Mouse (Mus musculus): Measurements from ENCODE around the gene Cmtm8. TPM values are rescaled to one million over a fixed set of nuclear protein-coding genes. Genes with fewer than 3 reads are reported as not detected.

The Cmtm8 gene
- total RNA-seq, 2 experiments from 2014 or later, result 1.5 to 1.9 TPM

- DNase-seq (ENCODE audit: low spot score in 2 of 2), result no peak
These were observed 56.2 kb downstream of the Cmtm8 start for GRCm38 (mm10) chr9:114787716-114788115.

- DNase-seq (ENCODE audit: low spot score in 2 of 2), result no peak
These were observed 56.8 kb downstream of the Cmtm8 start for GRCm38 (mm10) chr9:114787134-114787533.

- no peak for DNase-seq (ENCODE audit: low spot score in 2 of 2)
These were observed 58.4 kb downstream of the Cmtm8 start for GRCm38 (mm10) chr9:114785432-114786125.

GRCm38 (mm10) chr9:114781526-114782212, 62.3 kb downstream of the Cmtm8 start, which contains the start of gene Cmtm7:
Gene Cmtm7, minus strand, starts transcription at chr9:114781856.
- DNase-seq (ENCODE audit: low spot score in 2 of 2), result no peak

- DNase-seq (ENCODE audit: low spot score in 2 of 2), result peak in 1 of 2 experiments; percentile 19
These were observed 63.0 kb downstream of the Cmtm8 start for GRCm38 (mm10) chr9:114780746-114781525.

GRCm38 (mm10) chr9:114779984-114780745, 63.8 kb downstream of the Cmtm8 start:
- DNase-seq (ENCODE audit: low spot score in 2 of 2), result no peak

- no peak for DNase-seq (ENCODE audit: low spot score in 2 of 2)
These were observed 65.1 kb downstream of the Cmtm8 start for GRCm38 (mm10) chr9:114778877-114779276.

- no peak for DNase-seq (ENCODE audit: low spot score in 2 of 2)
These were observed 65.9 kb downstream of the Cmtm8 start for GRCm38 (mm10) chr9:114778047-114778390.

- DNase-seq (ENCODE audit: low spot score in 2 of 2), result no peak
These were observed 66.5 kb downstream of the Cmtm8 start for GRCm38 (mm10) chr9:114777178-114778046.

GRCm38 (mm10) chr9:114776361-114776760, 67.6 kb downstream of the Cmtm8 start:
- DNase-seq (ENCODE audit: low spot score in 2 of 2), result no peak

GRCm38 (mm10) chr9:114775272-114775671, 68.7 kb downstream of the Cmtm8 start:
- no peak for DNase-seq (ENCODE audit: low spot score in 2 of 2)

GRCm38 (mm10) chr9:114774629-114775028, 69.3 kb downstream of the Cmtm8 start:
- no peak for DNase-seq (ENCODE audit: low spot score in 2 of 2)

GRCm38 (mm10) chr9:114771565-114771964, 72.4 kb downstream of the Cmtm8 start:
- DNase-seq (ENCODE audit: low spot score in 2 of 2), result no peak

- DNase-seq (ENCODE audit: low spot score in 2 of 2), result no peak
These were observed 73.7 kb downstream of the Cmtm8 start for GRCm38 (mm10) chr9:114770224-114770623.

- no peak for DNase-seq (ENCODE audit: low spot score in 2 of 2)
These were observed 75.9 kb downstream of the Cmtm8 start for GRCm38 (mm10) chr9:114768066-114768465.

- DNase-seq (ENCODE audit: low spot score in 2 of 2), result no peak
These were observed 76.4 kb downstream of the Cmtm8 start for GRCm38 (mm10) chr9:114767507-114767906.

- peak in 1 of 2 experiments; percentile 31 for DNase-seq (ENCODE audit: low spot score in 2 of 2)
These were observed 76.9 kb downstream of the Cmtm8 start for GRCm38 (mm10) chr9:114767030-114767429.

- DNase-seq (ENCODE audit: low spot score in 2 of 2), result no peak
These were observed 80.6 kb downstream of the Cmtm8 start for GRCm38 (mm10) chr9:114763341-114763740.

GRCm38 (mm10) chr9:114761848-114762247, 82.1 kb downstream of the Cmtm8 start:
- DNase-seq (ENCODE audit: low spot score in 2 of 2), result peak in 1 of 2 experiments; percentile 19

- DNase-seq (ENCODE audit: low spot score in 2 of 2), result no peak
These were observed 83.6 kb downstream of the Cmtm8 start for GRCm38 (mm10) chr9:114760353-114760752.
